Mouse (Mus musculus) liver, postnatal 0 days (tissue): ENCODE results near the gene Stx1a.

Experiments used
- CTCF ChIP-seq: sonication (generic); IDR thresholded peaks from 2 replicates; pipeline ENCODE4 v1.5.1; 2016; ENCODE audit warnings: antibody characterized with exemption, low read depth
- EP300 ChIP-seq: IDR thresholded peaks from 2 replicates; pipeline ENCODE4 v1.6.1; 2016; ENCODE audit warnings: antibody characterized with exemption, low read depth, mild to moderate bottlenecking

DNA sequence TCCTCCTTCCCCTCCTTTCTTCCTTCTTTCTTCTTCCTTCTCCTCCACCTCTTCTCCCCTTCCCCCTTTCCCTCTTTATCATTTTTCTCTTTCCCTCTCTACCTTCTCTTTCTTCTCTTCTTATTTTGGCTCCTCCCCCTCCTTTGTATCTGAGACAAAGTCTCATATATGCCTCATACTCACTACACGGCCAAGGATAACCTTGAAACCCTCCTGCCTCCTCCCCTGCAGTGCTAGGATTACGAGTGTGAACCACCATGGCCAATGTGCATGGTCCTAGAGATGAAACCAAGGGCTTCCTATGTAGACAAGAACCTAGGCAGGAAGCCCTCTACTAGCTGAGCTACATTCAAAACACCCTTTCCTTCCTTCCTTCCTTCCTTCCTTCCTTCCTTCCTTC lies 48.4 kb upstream of the Stx1a start:
- TF ChIP-seq CTCF = no peak
- no peak for TF ChIP-seq EP300
